Mouse (Mus musculus) lung, postnatal 4 days (tissue): ENCODE measurements around the gene Faah.

ENCODE experiments used
- DNase-seq, 2 experiments: peaks; one replicate each; pipeline ENCODE4 v3.0.0; 2021

The Faah gene

GRCm38 (mm10) chr4:115941242-115941820 is 76.4 kb downstream of the Faah start:
- no peak for DNase-seq

- no peak for DNase-seq
These were observed 77.0 kb downstream of the Faah start for GRCm38 (mm10) chr4:115940681-115941080.

DNA sequence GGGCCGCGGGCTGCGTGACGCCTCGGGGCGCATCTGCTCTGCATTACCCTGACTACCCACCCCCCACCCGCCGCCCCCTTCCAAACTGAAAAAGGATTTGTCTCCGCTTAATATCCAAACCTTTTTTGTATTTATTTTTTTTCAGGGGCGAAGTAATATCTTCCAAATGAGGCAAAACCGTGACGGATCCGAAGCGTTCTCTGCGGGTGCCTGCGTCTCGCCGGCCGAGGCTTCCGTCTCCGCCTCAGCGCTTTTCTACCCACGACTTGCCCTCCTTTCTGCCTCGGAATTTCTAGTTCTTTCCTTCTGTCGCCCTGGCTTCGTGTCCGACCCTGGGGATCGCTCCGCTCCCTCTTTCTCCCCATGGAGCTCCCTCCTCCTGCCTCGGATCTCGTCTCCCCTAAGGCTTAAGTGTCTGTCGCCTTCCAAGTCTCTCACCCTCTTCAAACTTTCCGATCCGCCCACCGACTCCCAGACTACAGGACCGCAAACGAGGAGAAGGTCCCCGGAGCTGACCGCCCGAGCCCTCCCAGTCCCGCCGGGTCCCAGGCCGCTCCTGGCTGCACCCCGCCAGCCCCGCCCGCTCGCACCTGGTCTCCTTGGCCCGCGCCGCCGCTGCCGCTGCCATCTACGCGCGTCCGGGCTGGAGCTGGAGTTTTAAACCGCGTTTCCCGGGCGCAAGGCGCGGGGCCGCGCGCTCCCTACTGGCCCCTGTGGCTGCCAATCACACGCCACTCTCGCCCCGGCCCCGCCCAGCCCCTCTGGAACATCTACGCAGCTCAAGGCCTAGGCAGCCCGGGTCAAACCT is 78.2 kb downstream of the Faah start, which contains the start of gene Dmbx1:
Gene Dmbx1 (minus strand): TSS at position 632 of the 808 bp plus-strand sequence.
- peak; percentile 24 to 52 for DNase-seq

DNA sequence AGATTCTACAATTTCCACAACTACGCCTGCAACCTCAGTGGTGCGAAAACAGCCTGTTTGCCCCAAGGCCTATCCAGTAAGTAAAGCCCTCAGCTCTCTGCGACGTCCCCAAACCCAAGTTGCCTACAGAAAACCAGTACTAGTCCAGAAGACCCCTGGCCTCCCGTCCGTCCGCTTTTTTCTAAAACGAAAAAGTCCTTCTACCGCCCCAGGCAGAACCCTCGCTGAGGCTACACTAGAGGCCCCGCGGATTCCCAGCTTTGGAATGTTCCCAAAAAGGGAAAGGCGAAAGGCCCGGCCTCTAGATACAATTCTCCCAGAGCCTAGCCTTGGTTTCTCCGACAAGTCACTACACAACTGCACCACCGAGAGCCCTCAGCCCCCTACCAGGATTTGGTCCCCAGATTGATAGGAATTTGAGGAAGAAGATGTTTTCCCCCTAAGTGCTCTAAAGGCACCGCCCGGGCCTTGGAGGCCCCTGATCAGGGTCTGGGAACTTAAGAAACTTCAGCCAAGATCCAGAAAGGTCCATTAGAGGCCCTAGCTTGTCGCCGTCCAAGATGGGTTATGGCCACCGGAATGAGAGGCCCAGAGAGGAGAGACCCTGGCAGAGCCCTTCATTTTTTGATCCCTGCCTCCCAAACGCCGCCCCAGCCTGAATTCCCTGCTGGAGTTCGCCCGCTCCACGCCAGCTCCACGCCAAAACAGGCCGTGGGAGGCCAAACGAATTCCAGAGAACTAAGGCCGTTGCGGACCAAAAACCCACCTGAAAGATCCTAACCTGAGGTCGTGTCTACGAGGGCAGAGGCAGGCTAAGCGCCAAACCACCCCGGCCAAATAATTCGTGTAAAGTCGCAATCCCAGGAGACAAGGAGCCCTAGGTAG is 79.2 kb downstream of the Faah start:
- DNase-seq, result peak; percentile 38 to 49

- DNase-seq, result no peak
These were observed 80.4 kb downstream of the Faah start for GRCm38 (mm10) chr4:115937061-115937976.

- no peak for DNase-seq
These were observed 81.1 kb downstream of the Faah start for GRCm38 (mm10) chr4:115936646-115937045.

- peak in 1 of 2 experiments; percentile 8 for DNase-seq
These were observed 81.7 kb downstream of the Faah start for GRCm38 (mm10) chr4:115935835-115936581.

DNA sequence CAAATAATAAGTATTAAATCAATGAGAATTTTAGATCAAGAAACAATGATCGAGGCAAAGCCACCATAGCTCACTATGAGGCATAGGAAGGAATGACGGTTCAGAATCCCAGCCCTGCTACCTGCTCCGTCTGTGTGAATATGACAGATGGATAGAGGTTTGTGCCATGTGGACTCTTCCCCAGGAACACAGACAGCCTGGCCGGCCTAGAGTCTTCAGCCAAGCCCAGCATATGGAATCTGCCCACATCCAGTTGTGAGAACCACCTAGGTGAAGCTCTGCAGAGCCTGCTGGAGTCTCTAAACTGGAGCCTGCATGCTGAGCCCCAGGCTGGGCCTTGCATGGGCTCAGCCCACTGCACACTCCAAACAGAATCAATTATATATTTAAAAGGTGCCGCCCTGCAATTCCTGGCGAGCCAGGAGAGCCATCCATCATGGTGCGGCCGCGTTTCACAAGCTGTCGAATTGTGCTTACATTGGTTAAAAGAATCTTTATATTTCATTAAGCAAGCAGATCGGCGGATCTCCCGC is 86.1 kb downstream of the Faah start:
- no peak for DNase-seq

- DNase-seq, result no peak
These were observed 90.1 kb downstream of the Faah start for GRCm38 (mm10) chr4:115927637-115928036.

DNA sequence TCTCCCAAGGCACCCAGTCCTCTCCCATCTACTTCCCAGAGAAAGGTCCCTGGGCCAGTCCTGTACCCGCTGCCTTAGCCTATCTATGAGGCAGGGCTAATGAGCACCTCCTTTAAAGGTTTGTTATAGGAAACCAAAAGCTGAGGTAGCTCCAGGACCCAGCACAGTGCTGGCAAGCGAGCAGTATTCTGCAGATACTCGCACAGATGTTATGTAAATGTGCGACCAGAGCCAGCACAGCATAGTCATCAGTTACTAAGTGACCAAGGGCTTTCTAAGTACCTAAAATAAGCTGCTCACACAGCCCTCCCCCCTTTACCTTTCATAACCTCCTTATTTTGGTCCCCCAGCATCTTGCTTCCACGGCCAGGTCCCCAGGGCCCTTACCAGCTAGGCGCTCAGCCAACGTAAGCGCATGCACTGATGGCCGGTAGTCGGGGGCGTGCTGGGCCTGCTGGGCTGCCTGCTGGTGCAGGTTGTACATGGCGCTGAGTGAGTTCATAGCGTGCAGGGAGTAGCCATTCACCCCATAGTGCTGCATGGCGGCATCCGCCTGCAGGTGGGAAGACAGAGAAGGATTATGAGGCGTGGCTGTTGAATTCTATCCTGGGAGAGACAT is 94.4 kb downstream of the Faah start:
- DNase-seq, result no peak

DNA sequence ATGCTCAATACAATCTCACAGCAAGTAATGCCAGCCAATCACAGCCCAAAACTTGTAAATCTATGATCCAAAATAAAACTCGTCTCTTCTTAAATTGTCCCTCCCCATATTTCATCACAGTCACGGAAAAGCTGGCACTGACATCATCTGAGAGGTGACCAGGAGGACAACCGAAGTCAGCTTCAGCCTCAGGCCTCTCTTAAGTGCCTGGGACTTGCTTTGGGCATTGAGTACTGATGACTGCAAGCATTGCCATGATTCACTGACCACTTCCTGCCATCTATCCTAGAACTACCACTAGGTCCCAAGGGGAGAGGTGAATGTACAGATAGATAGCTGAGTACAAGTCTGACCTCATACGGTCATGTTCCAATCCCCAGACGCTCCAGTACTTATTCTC is 95.0 kb downstream of the Faah start:
- DNase-seq, result no peak

DNA sequence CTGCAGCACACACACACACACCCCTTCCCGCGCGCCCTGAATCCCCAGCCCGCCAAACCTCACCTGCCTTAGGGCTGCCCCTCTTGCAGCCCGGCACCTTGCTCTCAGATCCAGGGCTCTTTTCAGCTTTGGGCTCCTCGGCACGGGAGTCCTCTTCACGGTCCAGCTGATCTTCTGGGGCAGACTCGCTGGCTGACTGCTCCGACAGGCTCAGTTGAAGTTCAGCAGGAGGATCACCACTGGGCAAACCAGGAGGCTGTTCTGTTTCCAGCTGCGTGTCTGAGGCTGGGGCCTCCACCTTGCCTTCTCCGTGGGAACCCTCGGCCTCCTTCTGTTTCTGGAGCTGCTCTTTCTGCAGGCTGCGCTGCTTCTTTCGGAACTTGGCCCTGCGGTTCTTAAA is 97.8 kb downstream of the Faah start:
- no peak for DNase-seq
